16 mouse cellular contexts compared by ENCODE assay signal in the genomic region with DNA sequence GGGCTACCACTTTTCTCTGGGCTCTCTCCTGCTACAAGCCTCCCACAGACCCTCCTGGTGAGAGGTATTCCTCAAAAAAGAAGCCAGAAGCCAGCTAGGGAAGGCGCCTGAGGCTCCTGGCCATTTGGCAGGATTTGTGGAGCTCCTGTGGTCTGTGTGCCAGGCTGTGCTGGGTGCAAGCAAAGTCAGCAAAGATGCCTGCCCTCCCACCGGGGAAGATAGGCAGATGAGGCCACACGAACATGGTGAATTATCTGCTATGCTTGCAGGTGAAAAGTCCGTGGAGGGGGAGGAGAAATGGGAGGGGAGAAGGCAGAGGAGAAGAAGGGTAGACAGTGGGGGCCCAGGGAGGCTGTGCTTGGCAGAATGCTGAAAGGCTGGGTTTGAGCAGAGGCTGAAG. TPM values are rescaled to one million over a fixed set of nuclear protein-coding genes. Genes with fewer than 3 reads are reported as not detected.
DNase-seq lines count a peak whose midpoint lies in the region; ATAC-seq and TF ChIP-seq lines count a peak whose summit lies in the region.
"Had no signal": no experiment of that assay in that cellular context is flagged by ENCODE, and none has a peak within 500 bp of the region (broad histone marks: within the 10 kb centered on the region; RNA-seq: fewer than 3 reads in every experiment).

No protein-coding gene starts in this region.

- H3K4me3 ChIP-seq in intestine, embryonic 14.5 days (ENCODE audit: low read depth, low read length): no peak overlapping the region
- H3K4me3 ChIP-seq in intestine, postnatal 0 days (ENCODE audit: low read depth, low read length): no peak overlapping the region
- H3K4me3 ChIP-seq in left cerebral cortex, adult 2 months: no peak overlapping the region
- H3K4me3 ChIP-seq: hindbrain, embryonic 15.5 days; limb, embryonic 15.5 days; midbrain, embryonic 15.5 days had no signal

- no peak for TF ChIP-seq CTCF in intestine, postnatal 0 days (IDR thresholded peaks at IDR 0.05; ENCODE audit: low read depth)
- TF ChIP-seq CTCF in left cerebral cortex, adult 2 months (IDR thresholded peaks at IDR 0.05): no peak

- no peaks in the 10 kb centered on the region for H3K27me3 ChIP-seq in intestine, embryonic 14.5 days (replicated peaks; ENCODE audit: control insufficient read depth, insufficient read depth, low read length)
- H3K27me3 ChIP-seq in intestine, postnatal 0 days (replicated peaks; ENCODE audit: control insufficient read depth, insufficient read depth, low read length): no peaks in the 10 kb centered on the region
- H3K27me3 ChIP-seq: hindbrain, embryonic 15.5 days; limb, embryonic 15.5 days had no signal

- no peaks in the 10 kb centered on the region for H3K9me3 ChIP-seq in intestine, embryonic 14.5 days (ENCODE audit: control insufficient read depth, low read length)
- H3K9me3 ChIP-seq in intestine, postnatal 0 days (ENCODE audit: control insufficient read depth): no peaks in the 10 kb centered on the region
- H3K9me3 ChIP-seq: hindbrain, embryonic 15.5 days; limb, embryonic 15.5 days; midbrain, embryonic 15.5 days had no signal

- WGBS in intestine, embryonic 14.5 days: 47% methylated on average over 4 of the region's 4 CpGs
- 34% methylated on average over 4 of the region's 4 CpGs for WGBS in intestine, postnatal 0 days

- no peak for DNase-seq in intestine, embryonic 14.5 days (ENCODE audit: low spot score)
- peak; percentile 52 for DNase-seq in brain, adult 2 months (ENCODE audit: low read depth, low spot score)
- DNase-seq in cerebellum, postnatal 36 days: peak; percentile 57
- DNase-seq in kidney, postnatal 36 days: peak; percentile 74 to 79
- no peak for DNase-seq in left cerebral cortex, adult 2 months (ENCODE audit: extremely low spot score in 1 of 2, low spot score in 2 of 2)
- no peak for DNase-seq in heart, postnatal 25 days (ENCODE audit: low spot score)
- no peak for DNase-seq in left cerebral cortex, adult 18-20 months (ENCODE audit: low spot score in 2 of 2)
- DNase-seq: heart, adult 11 months; lung, adult 2 months had no signal

- H3K27ac ChIP-seq in intestine, embryonic 14.5 days (ENCODE audit: low read depth): peak overlapping the region; percentile 14; the same call in 1 of the 2 replicates
- H3K27ac ChIP-seq in intestine, postnatal 0 days (ENCODE audit: low read depth, low read length): no peak overlapping the region
- H3K27ac ChIP-seq in left cerebral cortex, adult 2 months: no peak overlapping the region
- H3K27ac ChIP-seq: hindbrain, embryonic 15.5 days; limb, embryonic 15.5 days; macrophage; midbrain, embryonic 15.5 days had no signal

- H3K9ac ChIP-seq in intestine, embryonic 14.5 days (ENCODE audit: low read length): no peak overlapping the region
- no peak overlapping the region for H3K9ac ChIP-seq in intestine, postnatal 0 days (ENCODE audit: low read depth, low read length)
- H3K9ac ChIP-seq: hindbrain, embryonic 15.5 days; limb, embryonic 15.5 days; midbrain, embryonic 15.5 days had no signal

- H3K36me3 ChIP-seq in intestine, embryonic 14.5 days (ENCODE audit: control insufficient read depth, insufficient read depth, low read length): no peaks in the 10 kb centered on the region
- H3K36me3 ChIP-seq in intestine, postnatal 0 days (ENCODE audit: control insufficient read depth, insufficient read depth): no peaks in the 10 kb centered on the region
- H3K36me3 ChIP-seq: G1E; hindbrain, embryonic 15.5 days; limb, embryonic 15.5 days; midbrain, embryonic 15.5 days had no signal

- H3K4me1 ChIP-seq in intestine, embryonic 14.5 days (replicated peaks; ENCODE audit: control insufficient read depth, insufficient read depth, low read length): peaks cover 25% of the 10 kb centered on the region
- no peaks in the 10 kb centered on the region; the same call in 1 of the 2 replicates for H3K4me1 ChIP-seq in intestine, postnatal 0 days (replicated peaks; ENCODE audit: control insufficient read depth, insufficient read depth, low read length)

- H3K4me2 ChIP-seq in intestine, embryonic 14.5 days (ENCODE audit: low read length): no peak overlapping the region
- H3K4me2 ChIP-seq in intestine, postnatal 0 days (replicated peaks; ENCODE audit: low read depth): no peak overlapping the region
- H3K4me2 ChIP-seq: hindbrain, embryonic 15.5 days; limb, embryonic 15.5 days; midbrain, embryonic 15.5 days had no signal

- no peak for ATAC-seq in intestine, embryonic 14.5 days (replicated peaks; ENCODE audit: low FRiP score, low TSS enrichment, low read depth)
- no peak for ATAC-seq in intestine, postnatal 0 days
- ATAC-seq: forebrain, embryonic 14.5 days; midbrain, embryonic 15.5 days had no signal

- intact Hi-C loops in left cerebral cortex, adult 2 months (cut with DNase I): loop anchor here (5.0 kb wide), 1 partner anchor 47 kb away; no protein-coding TSS in a partner anchor
- intact Hi-C loops in heart, postnatal 25 days (cut with DNase I): loop anchor here (5.0 kb wide), 1 partner anchor 38 kb away; the partner anchor contains the start of gene Tab1

RNA-seq across cellular contexts. Expression of gene Mgat3, which starts 3.2 kb away (rescaled TPM):
- polyA plus RNA-seq in intestine, embryonic 14.5 days (2014; fragmentation: Nextera tagmentation; extraction: Ambion mirVana): 10.5 and 11.1 TPM in 2 replicates
- 12.2 and 13.1 TPM in 2 replicates for polyA plus RNA-seq in intestine, postnatal 0 days (2015; fragmentation: Nextera tagmentation; extraction: Ambion mirVana)
- total RNA-seq in left cerebral cortex, adult 2 months (2021): 100 to 1,000 TPM; 119 to 129 TPM
- total RNA-seq in heart, postnatal 25 days (2021): 1 to 10 TPM; 1.5 to 1.6 TPM
- total RNA-seq in left cerebral cortex, adult 18-20 months (2021): 100 to 1,000 TPM; 124 TPM
- total RNA-seq: G1E had no signal
- polyA plus RNA-seq: G1E had no signal

RNA-seq across cellular contexts. Expression of gene Tab1, which starts 37.4 kb away (rescaled TPM):
- 36.1 and 37.5 TPM in 2 replicates for polyA plus RNA-seq in intestine, embryonic 14.5 days (2014; fragmentation: Nextera tagmentation; extraction: Ambion mirVana)
- 12.6 and 13.6 TPM in 2 replicates for polyA plus RNA-seq in intestine, postnatal 0 days (2015; fragmentation: Nextera tagmentation; extraction: Ambion mirVana)
- 10 to 100 TPM; 23.7 to 26.4 TPM for total RNA-seq in left cerebral cortex, adult 2 months (2021)
- total RNA-seq in heart, postnatal 25 days (2021): 10 to 100 TPM; 23.7 to 26.5 TPM
- total RNA-seq in left cerebral cortex, adult 18-20 months (2021): 10 to 100 TPM; 23.8 to 25.7 TPM

Comparison
In these comparisons a context has a peak if more than half of its experiments do, and no peak if none do; other contexts are left out.
1. DNase-seq: peak in brain, adult 2 months (single experiment), cerebellum, postnatal 36 days (2 of 2) and kidney, postnatal 36 days (2 of 2); none in intestine, embryonic 14.5 days (single experiment), left cerebral cortex, adult 2 months (0 of 2), heart, postnatal 25 days (single experiment) and left cerebral cortex, adult 18-20 months (0 of 2).
2. RNA of gene Mgat3, which starts 3.2 kb away (total RNA-seq): 119 to 129 TPM in left cerebral cortex, adult 2 months and 124 TPM in left cerebral cortex, adult 18-20 months; 1.5 to 1.6 TPM in heart, postnatal 25 days; every median in the first group is over 10 times any median in the second.